Mouse (Mus musculus): ENCODE results near the gene Cyp4b1.

DNA sequence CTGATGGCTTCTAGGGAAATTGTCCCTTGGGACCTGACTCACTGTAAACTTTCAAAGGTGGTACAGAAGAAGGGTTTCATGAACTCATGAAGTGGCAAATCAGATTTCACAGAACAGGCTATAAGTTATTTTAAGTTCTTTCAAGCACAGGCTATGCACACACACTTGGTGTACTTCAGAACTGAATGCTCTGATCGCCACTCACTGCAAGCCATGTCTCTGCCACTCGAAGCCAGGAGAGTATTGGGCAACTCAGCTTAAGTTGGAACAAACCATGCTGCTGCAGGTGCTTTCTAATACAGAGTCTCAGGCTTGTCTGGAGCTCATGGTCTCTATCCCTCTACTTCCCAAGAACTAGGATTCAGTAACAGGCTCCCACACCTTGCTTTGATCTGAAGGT lies 71.7 kb downstream of the Cyp4b1 start:
- TF ChIP-seq CTCF (IDR thresholded peaks at IDR 0.05) (no peak), EP300 (IDR thresholded peaks at IDR 0.05) (0 out of 2 replicates have a peak, but pooled peaks have one; percentile 31)

Data from lung, postnatal 0 days (tissue).